Mouse (Mus musculus) adipocyte (in vitro differentiated cells): Measurements from ENCODE around the gene 9330159F19Rik.

Experiments
- DNase-seq: peaks from one replicate; pipeline ENCODE4 v3.0.0-alpha.2; 2016; ENCODE audit warnings: low spot score

The 9330159F19Rik gene

DNA sequence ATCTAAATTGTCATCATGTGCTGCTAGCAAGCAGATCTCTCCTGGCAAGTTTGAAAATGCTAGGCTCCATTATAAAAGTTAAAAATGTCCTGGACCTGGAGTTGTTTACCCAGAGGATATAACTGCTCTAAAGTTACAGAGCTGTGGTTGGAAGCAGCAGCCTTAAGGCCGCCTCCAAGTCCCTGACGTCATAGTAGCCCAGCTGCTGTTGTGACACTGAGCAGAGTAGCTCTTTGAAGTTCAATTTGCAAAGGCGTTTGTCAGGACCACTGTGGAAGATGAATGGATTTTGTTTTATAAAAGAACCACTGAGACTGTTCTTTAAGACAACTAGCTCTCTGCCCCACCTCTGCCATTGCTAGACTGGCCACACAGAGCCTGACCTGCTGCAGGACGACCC, at the start of gene 9330159F19Rik:
Gene 9330159F19Rik (plus strand): TSS at position 154 of the 400 bp plus-strand sequence.
- no peak for DNase-seq

DNA sequence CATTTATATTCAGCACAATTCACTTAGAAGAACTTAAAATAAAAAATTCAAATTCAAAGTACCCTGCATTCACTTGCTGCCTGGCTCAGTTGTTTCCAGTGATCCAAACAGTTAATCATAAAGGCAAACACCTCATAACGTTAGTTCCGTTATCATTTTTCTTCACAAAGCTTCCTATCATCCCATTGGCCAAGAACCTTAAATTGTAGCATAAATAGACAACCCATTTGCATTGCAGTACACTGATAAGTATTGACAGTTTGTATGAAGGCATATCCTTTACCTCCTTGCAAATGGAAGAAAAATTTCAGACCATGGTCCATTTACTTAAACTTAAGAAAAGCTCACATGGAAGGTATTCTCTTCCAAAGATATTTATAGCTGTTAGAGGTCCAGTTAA, 49.7 kb upstream of the 9330159F19Rik start:
- no peak for DNase-seq

DNA sequence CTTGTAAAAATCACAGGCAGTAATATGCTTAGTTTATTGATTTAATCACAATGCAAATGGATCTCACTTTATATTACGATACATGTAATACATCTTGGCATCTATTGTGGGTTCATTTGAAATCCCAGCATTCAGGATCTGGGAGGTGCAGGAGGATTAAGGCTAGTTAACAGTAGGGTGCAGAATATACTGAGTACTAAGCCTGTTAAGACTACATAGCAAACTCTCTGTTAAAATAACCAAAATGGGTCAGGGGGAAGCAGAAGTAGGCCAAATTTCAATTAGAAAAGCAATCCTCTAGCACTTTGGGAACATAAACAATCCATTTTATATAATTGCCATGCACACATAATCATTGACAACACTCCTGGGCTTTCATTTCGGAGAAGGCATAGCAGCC, 37.6 kb upstream of the 9330159F19Rik start:
- no peak for DNase-seq

DNA sequence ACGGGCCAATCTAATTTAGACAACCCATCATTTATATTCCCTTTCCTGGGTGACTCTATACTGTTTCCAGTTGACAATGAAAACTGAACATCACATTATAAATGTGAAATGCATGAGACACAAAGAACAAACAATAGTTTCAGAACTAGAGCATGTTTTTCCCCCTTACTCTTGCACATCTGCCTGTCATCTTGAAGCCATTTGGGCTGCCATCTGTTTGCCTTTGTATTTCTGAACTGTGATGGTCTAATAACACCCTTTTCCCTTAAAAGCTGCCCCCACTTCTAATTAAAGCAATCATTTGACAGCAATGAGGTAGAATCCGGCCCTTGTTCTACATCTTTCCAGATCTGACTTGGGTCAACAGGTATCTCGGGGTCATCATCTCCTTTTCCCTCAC, 35.8 kb upstream of the 9330159F19Rik start:
- no peak for DNase-seq

DNA sequence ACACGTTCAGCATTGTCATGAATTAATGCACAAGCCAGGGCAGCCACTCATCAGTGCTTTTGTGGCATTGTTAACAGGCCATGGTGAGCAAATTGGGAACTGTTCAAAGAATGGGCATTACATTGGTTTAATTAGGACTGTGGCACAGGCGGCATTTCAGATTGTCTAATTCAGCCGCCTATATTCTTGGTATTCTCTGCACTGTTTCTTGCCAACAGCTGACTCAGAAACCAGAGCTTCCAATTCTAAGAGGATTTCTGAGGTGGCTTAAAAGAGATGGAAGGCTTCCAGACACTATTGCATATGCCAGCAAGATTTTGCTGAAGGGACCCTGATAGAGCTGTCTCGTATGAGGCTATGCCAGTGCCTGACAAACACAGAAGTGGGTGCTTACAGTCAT, 34.5 kb upstream of the 9330159F19Rik start:
- no peak for DNase-seq

DNA sequence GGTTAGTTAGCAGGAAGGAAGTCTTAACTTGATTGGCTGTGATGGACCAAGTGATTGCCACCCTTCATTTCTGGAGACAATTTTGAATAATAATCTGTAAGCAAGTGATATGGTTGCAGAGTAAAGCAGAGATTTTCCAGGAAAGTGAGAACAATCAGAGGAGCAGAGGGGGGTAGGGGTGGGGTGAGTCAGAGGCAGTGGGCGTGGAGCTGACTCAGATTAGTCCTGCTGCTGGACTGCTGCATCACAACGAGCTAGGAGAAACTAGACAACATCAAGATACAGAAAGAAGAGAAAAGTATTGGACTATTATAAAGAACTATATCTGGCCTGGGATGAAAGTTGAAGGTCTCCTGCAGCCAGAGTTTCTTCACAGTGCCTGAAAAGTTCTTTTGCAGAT, 33.4 kb upstream of the 9330159F19Rik start:
- DNase-seq, result no peak

DNA sequence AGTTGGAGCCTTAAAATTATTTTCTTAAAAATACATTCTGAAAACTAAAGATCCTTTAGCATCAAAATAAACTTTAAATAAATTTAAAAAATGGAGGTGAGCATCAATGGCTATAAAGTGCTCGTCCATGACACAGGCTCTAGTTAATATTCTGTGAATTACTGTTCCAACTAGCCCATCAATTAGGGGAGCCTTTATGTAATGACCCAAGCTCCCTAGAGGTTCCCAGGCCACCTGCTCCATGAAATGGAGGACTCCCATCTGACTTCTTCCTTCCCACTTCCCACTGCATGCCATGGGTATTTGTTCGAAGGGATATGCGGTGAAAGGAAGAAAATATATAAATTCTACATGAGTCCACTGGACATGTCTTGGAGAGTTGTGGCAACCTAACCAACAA, 31.2 kb upstream of the 9330159F19Rik start:
- DNase-seq, result no peak

DNA sequence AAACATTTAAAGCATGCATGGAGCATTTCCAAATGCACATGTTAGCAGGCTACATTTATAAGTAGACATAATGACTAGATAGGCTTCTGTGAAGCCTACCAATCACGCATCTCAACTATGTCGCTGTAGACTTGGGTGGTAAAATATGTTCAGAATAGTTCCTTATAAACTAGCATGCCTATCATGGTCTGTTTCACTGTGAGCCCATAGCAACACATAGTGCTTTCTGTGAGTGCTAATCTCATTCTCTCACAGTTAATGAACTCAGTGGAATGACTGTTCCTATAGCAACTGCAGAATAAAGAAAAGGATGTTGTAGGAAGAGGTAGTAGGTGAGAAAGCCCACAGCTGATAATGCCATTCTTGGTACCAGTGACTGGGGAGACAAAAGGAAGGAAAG, 30.4 kb upstream of the 9330159F19Rik start:
- DNase-seq, result no peak

DNA sequence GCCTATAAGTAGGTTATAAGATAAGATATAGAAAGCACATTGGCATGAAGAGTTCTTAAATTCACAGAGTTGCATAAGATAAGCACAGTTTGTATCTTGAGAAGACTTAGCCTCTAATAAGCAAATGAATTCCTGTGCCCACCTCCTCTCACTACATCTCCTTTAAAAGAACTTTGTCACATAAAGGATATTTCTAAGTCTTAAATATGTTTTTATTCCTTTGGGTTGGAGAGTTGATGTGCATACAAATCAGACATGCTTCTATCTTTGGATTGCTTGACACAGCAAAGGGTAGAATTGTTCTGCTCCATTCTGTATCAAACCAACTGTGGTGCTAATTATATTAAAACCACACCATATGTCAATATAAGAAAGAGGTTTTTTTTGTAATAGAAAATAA, 17.6 kb upstream of the 9330159F19Rik start:
- no peak for DNase-seq

DNA sequence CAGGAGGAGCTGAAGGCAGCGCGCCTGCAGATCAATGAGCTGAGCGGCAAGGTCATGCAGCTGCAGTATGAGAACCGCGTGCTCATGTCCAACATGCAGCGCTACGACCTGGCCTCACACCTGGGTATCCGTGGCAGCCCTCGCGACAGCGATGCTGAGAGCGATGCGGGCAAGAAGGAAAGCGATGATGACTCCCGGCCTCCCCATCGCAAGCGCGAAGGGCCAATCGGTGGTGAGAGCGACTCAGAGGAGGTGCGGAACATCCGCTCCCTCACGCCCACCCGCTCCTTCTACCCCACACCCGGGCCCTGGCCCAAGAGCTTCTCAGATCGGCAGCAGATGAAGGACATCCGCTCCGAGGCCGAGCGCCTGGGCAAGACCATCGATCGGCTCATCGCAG, 14.6 kb upstream of the 9330159F19Rik start:
- no peak for DNase-seq

DNA sequence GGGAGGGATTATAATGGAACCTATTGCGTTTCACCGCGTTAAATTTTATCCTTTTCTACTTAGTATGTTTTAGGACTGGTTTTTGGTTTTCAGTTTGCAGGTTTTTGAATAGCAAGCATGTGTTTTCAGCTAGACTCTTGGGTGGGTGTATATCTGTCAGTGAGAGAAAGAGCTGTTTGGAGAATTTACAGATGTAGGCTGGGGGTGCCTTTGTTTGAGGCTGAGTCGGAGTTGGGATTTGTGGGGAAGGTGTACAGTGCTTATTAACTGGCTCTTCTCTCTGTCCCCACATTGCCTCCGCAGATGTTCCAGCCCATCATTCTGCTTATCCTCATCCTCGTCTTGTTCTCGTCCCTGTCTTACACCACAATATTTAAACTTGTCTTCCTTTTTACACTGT, 12.8 kb upstream of the 9330159F19Rik start, which contains the start of gene Gm49353:
Gene Gm49353 (plus strand): TSS at position 313 of the 400 bp plus-strand sequence.
- DNase-seq, result no peak

DNA sequence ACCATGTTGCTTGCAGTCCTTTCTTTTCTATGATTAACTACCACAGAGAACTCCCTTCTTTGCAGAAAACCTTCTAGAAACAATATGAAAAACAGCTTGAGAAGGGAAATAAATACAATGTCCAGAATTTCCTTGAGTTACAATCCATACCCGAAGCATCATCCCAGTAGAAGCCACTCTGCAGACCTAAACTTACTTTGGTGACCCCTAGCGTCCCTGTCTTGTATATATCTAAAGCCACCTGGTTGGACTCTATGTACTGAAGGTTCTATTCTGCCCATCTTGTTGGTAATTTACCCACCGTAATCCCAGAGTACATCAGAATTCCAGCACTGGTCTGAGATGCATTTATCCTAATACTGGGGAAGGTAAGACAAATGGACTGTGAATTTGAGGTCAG, 11.6 kb upstream of the 9330159F19Rik start:
- DNase-seq, result peak; percentile 14

DNA sequence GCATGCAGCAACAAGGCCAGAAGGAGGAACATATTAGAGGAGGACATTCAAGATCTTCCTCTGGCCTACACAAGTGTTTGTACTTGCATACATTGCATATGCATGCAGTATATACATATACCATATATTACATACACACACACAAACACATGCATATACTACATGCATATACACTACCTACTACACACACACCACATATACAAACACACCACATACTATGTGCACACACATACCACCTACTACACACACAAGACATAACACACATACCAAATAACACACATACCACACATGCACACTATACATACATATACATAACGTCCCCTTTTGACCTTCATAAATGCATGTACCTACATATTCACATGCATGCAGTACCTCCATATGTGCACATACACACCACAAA, 10.8 kb upstream of the 9330159F19Rik start:
- no peak for DNase-seq

DNA sequence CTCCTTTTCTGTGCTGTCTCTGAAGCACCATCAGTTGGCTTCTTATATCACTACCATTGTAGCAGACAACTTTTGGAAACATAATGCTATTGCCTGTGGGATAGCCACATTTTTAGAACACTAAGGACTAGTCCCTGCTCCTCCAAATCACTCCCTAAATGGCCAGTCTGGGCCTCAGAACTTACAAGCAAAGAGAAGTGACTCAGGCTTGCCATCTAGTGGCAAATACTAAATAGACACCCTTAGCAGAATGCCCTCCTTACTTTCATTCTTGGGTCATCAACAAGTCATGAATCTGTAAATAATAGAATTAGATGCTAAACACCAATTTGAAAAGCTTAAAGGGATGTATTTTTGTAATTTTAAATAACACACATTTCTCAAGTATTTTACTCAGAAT, 4.7 kb upstream of the 9330159F19Rik start:
- peak; percentile 72 for DNase-seq

DNA sequence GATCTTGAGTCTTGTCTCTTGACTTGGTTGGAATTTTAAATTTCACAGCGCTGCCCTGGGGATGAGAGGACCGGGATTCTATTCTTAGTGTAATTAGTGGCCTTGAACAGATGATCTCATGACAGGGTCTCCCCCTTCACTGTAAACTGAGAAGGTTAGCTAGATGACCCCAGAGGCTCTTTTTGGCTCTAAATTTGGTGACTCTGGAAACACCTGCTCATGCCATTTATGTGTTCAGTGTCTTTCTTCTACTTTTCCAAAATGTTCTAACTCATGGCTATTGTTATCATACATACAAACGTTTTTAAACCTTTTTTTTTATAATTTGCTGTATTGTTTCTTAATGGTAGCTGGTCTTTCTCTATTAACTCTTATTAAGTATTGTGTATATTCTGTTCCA, 2.7 kb upstream of the 9330159F19Rik start:
- no peak for DNase-seq

DNA sequence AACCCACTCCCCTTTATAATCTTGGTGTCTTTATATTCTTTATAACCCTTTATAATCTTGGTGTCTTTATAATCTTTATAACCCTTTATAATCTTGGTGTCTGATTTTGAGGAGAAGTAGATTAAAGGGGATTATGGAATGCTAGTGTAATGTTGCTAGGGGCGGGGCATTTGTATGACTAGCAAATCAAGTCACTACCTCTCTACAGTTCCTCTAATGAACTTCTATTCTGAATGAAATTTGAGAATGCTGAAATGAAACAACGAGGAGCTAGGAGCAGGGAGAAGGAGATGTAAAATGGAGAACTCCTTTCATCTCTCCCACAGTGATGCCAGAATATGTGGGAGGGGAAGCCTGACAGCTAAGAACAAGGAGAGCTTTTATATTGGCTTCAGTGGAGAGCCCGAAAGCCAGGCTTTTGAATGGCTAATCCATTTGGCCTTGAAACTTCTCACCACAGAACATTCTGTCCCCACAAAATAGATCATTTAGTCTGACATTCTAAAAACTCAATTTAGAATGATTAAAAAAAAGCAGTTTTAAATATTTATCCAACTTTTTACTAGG, 2.2 kb downstream of the 9330159F19Rik start:
- no peak for DNase-seq

DNA sequence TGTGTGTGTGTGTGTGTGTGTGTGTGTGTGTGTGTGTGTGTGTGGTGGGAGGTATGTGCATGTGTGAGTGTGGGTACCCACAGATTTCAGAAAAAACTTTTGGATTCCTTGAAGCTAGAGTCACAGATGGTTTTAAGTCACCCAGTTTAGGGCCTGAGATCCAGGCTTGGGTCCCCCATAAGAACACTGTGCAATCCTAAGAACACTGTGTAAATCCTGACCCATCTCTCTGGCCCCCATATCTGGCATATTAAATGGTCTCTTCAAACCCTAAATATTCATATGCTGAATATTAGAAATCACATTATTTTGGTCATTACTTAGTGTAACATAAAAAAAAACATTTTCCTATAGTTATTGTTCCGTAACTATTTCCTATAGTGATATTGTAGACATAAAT, 5.6 kb downstream of the 9330159F19Rik start:
- no peak for DNase-seq

DNA sequence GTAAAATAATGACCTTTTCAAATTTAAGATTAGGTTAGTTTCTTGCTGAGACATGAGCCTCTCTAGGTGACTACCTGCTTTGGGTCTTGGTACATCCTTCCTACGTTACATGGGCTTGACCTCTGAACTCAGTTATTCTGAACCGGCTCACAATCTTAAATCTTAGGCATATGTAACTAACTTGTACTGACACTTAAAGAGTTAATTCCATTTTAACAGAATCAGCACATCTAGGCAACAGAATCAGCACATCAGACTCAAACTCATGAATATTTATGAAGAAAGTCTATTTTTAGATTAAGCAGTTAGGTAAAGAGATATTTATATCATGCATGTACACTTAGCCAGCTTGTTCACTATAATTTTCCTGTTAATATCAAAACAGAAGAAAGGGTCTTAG, 6.0 kb downstream of the 9330159F19Rik start:
- DNase-seq, result no peak

DNA sequence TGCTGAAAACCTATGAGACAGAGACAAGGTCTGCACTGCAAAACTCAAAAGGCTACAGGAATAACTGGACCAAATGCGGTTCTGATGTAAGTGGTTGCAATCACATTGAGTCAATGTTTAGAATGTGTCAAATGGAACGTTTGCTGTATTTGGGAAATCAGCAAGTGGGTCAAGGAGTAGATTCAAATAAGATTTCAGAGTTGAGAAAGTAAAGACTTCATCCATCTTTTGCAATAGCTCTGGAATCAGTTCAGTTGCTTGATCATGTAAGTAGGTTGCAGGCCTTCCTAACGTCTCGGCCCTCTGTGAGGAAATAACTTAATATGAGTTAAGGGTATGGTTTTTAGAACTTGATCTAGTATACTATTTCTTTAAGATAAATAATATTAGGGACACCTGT, 13.9 kb downstream of the 9330159F19Rik start:
- peak; percentile 67 for DNase-seq

DNA sequence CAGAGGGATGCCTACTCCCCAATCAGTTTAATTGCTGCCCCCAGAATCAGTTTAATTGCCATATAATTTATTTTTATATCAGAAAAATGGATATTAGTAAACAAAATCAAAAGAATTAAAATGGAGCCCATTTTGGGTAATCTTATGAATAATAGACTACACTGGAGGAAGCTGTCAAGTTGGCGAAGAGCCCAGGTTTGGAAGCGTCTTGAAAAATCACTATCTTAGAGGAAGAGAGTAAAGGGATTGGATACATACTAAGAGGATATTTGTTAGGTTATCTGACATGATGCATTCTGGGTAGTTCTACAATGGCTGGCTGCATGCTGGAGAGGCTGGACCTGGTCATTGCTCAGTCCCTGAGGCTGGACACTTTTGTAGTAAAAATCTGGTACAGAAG, 19.8 kb downstream of the 9330159F19Rik start:
- no peak for DNase-seq
